8 mouse cellular contexts compared by ENCODE assay signal in genomic region chr5:113136951-113137487, GRCm38 (mm10). TPM values are rescaled to one million over a fixed set of nuclear protein-coding genes. Genes with fewer than 3 reads are reported as not detected.
A peak's percentile ranks its signal among the peaks of the same experiment; 100 is the strongest.
DNase-seq lines count a peak whose midpoint lies in the region; ATAC-seq and TF ChIP-seq lines count a peak whose summit lies in the region.
"Had no signal": no experiment of that assay in that cellular context is flagged by ENCODE, and none has a peak within 500 bp of the region (broad histone marks: within the 10 kb centered on the region; RNA-seq: fewer than 3 reads in every experiment).

No protein-coding gene starts in this region.

- H3K27me3 ChIP-seq in embryonic facial prominence, embryonic 10.5 days (replicated peaks; ENCODE audit: low read depth, poor library complexity, severe bottlenecking): peaks cover 52% of the 10 kb centered on the region
- H3K27me3 ChIP-seq in heart, embryonic 13.5 days (replicated peaks): no peaks in the 10 kb centered on the region
- peaks cover 4% of the 10 kb centered on the region; the same call in 1 of the 2 replicates for H3K27me3 ChIP-seq in liver, embryonic 14.5 days (ENCODE audit: control insufficient read depth, insufficient read depth, low read length)
- peaks cover 15% of the 10 kb centered on the region; the same call in 1 of the 2 replicates for H3K27me3 ChIP-seq in neural tube, embryonic 15.5 days (replicated peaks)

- peak overlapping the region; percentile 86 for H3K4me2 ChIP-seq in heart, embryonic 13.5 days
- H3K4me2 ChIP-seq in liver, embryonic 14.5 days (ENCODE audit: low read depth): peak overlapping the region; percentile 68
- peak overlapping the region; percentile 94 for H3K4me2 ChIP-seq in neural tube, embryonic 15.5 days

- peaks cover 34% of the 10 kb centered on the region for H3K4me1 ChIP-seq in bone marrow macrophage, adult 2 months (ENCODE audit: control insufficient read depth, insufficient read depth, low read length)
- peaks cover 60% of the 10 kb centered on the region for H3K4me1 ChIP-seq in embryonic facial prominence, embryonic 10.5 days
- peaks cover 65% of the 10 kb centered on the region for H3K4me1 ChIP-seq in heart, embryonic 13.5 days
- H3K4me1 ChIP-seq in liver, embryonic 14.5 days (replicated peaks; ENCODE audit: control insufficient read depth in 2 of 2, insufficient read depth in 2 of 2, low read length in 1 of 2): peaks cover 0 to 12% of the 10 kb centered on the region in 2 experiments; a peak in 2 of 4 replicates
- peaks cover 45% of the 10 kb centered on the region for H3K4me1 ChIP-seq in neural tube, embryonic 15.5 days

- H3K36me3 ChIP-seq in embryonic facial prominence, embryonic 10.5 days (replicated peaks): no peaks in the 10 kb centered on the region
- H3K36me3 ChIP-seq in heart, embryonic 13.5 days: peaks cover 16% of the 10 kb centered on the region
- no peaks in the 10 kb centered on the region for H3K36me3 ChIP-seq in liver, embryonic 14.5 days (replicated peaks; ENCODE audit: control insufficient read depth, insufficient read depth, low read depth)
- H3K36me3 ChIP-seq in neural tube, embryonic 15.5 days: no peaks in the 10 kb centered on the region

- no peak for TF ChIP-seq EP300 in liver, embryonic 14.5 days (IDR thresholded peaks at IDR 0.05; ENCODE audit: low read depth)

- peak; percentile 32; the same call in 1 of the 2 replicates for ATAC-seq in heart, embryonic 13.5 days (ENCODE audit: extremely low read depth, insufficient number of reproducible peaks, low FRiP score, low TSS enrichment)
- ATAC-seq in liver, embryonic 14.5 days (ENCODE audit: insufficient read depth): no peak
- ATAC-seq in neural tube, embryonic 15.5 days (ENCODE audit: low FRiP score): no peak
- ATAC-seq in erythroblast, adult 5-6 weeks (replicated peaks; ENCODE audit: low FRiP score, poor library complexity, severe bottlenecking): no peak

- no peak for DNase-seq in embryonic facial prominence, embryonic 10.5 days (ENCODE audit: low spot score)
- DNase-seq in liver, embryonic 14.5 days (ENCODE audit: low read depth in 3 of 3, low spot score in 3 of 3): no peak
- DNase-seq in yolk sac, embryonic 10.5 days (ENCODE audit: low spot score): no peak

- H3K9ac ChIP-seq in heart, embryonic 13.5 days: peak overlapping the region; percentile 92
- H3K9ac ChIP-seq in liver, embryonic 14.5 days (replicated peaks): no peak overlapping the region
- 0 out of 2 replicates have a peak overlapping the region, but pooled peaks have one; percentile 74 for H3K9ac ChIP-seq in neural tube, embryonic 15.5 days (replicated peaks)

- peaks cover 5% of the 10 kb centered on the region; the same call in 1 of the 2 replicates for H3K9me3 ChIP-seq in embryonic facial prominence, embryonic 10.5 days
- H3K9me3 ChIP-seq in heart, embryonic 13.5 days: peaks cover 4% of the 10 kb centered on the region; the same call in 1 of the 2 replicates
- H3K9me3 ChIP-seq in liver, embryonic 14.5 days (ENCODE audit: control insufficient read depth, low read length): no peaks in the 10 kb centered on the region; the same call in 1 of the 2 replicates
- H3K9me3 ChIP-seq in neural tube, embryonic 15.5 days (replicated peaks): no peaks in the 10 kb centered on the region

- 72% methylated on average over 13 of the region's 13 CpGs for WGBS in embryonic facial prominence, embryonic 10.5 days
- WGBS in heart, embryonic 13.5 days: 14% methylated on average over 13 of the region's 13 CpGs
- WGBS in liver, embryonic 14.5 days (ENCODE audit: insufficient replicate concordance): 55% methylated on average over 13 of the region's 13 CpGs
- 72% methylated on average over 13 of the region's 13 CpGs for WGBS in neural tube, embryonic 15.5 days

- no peak overlapping the region for H3K27ac ChIP-seq in bone marrow macrophage, adult 2 months (ENCODE audit: insufficient read depth, low read depth, low read length)
- H3K27ac ChIP-seq in embryonic facial prominence, embryonic 10.5 days (replicated peaks): no peak overlapping the region
- H3K27ac ChIP-seq in heart, embryonic 13.5 days (replicated peaks): peak overlapping the region; percentile 98
- H3K27ac ChIP-seq in liver, embryonic 14.5 days: no peak overlapping the region
- H3K27ac ChIP-seq in neural tube, embryonic 15.5 days (replicated peaks): peak overlapping the region; percentile 67; the same call in 1 of the 2 replicates

- TF ChIP-seq POLR2A in bone marrow macrophage, adult 2 months (IDR thresholded peaks at IDR 0.05; ENCODE audit: borderline replicate concordance, low read depth, low read length): no peak

- TF ChIP-seq CTCF in bone marrow macrophage, adult 2 months (IDR thresholded peaks at IDR 0.05; ENCODE audit: low read depth, low read length): no peak
- no peak for TF ChIP-seq CTCF in liver, embryonic 14.5 days (IDR thresholded peaks at IDR 0.05; ENCODE audit: low read depth)

- peak overlapping the region; percentile 75 for H3K4me3 ChIP-seq in bone marrow macrophage, adult 2 months (ENCODE audit: insufficient read depth, low read length)
- H3K4me3 ChIP-seq in embryonic facial prominence, embryonic 10.5 days: peak overlapping the region; percentile 57
- peak overlapping the region; percentile 72 for H3K4me3 ChIP-seq in heart, embryonic 13.5 days
- H3K4me3 ChIP-seq in liver, embryonic 14.5 days (ENCODE audit: insufficient read depth in 1 of 2, low read depth in 2 of 2, low read length in 2 of 2): no peak overlapping the region
- H3K4me3 ChIP-seq in neural tube, embryonic 15.5 days (replicated peaks): peak overlapping the region; percentile 52

RNA-seq across cellular contexts. Expression of gene Crybb3, which starts 55.6 kb away (rescaled TPM):
- not detected in 2 replicates for polyA plus RNA-seq in bone marrow macrophage, adult 2 months (2012; ENCODE audit: insufficient read depth, insufficient read length, missing spikeins)
- polyA plus RNA-seq in embryonic facial prominence, embryonic 10.5 days (2016; fragmentation: Nextera tagmentation; extraction: Ambion mirVana): 0.97 and 1.0 TPM in 2 replicates
- polyA plus RNA-seq in heart, embryonic 13.5 days (2015; fragmentation: Nextera tagmentation; extraction: Ambion mirVana): 0.86 and 0.93 TPM in 2 replicates
- polyA plus RNA-seq in liver, embryonic 14.5 days (2012; rRNA removed): 0.06 and 0.09 TPM in 2 replicates
- polyA plus RNA-seq in liver, embryonic 14.5 days (2014; fragmentation: Nextera tagmentation; extraction: Ambion mirVana): not detected in 2 replicates
- 1.2 and 1.5 TPM in 2 replicates for polyA plus RNA-seq in neural tube, embryonic 15.5 days (2015; fragmentation: Nextera tagmentation; extraction: Ambion mirVana)
- total RNA-seq in erythroblast, adult 5-6 weeks (2015; ENCODE audit: low replicate concordance): not detected in 2 replicates
- not detected in 2 replicates for total RNA-seq in erythroblast, adult 5-6 weeks (2017; ENCODE audit: low replicate concordance)
- total RNA-seq: neutrophil, adult 5-6 weeks had no signal

Comparison
In these comparisons a context has a peak if more than half of its experiments do, and no peak if none do; other contexts are left out.
1. H3K27ac ChIP-seq: peak in heart, embryonic 13.5 days (single experiment) and neural tube, embryonic 15.5 days (single experiment); none in bone marrow macrophage, adult 2 months (single experiment), embryonic facial prominence, embryonic 10.5 days (single experiment) and liver, embryonic 14.5 days (single experiment).
2. H3K4me3 ChIP-seq: peak in bone marrow macrophage, adult 2 months (single experiment), embryonic facial prominence, embryonic 10.5 days (single experiment), heart, embryonic 13.5 days (single experiment) and neural tube, embryonic 15.5 days (single experiment); none in liver, embryonic 14.5 days (0 of 2).
3. Peak in every context shown above with its lines, with median percentiles within 50 percentile points of each other: H3K4me2 ChIP-seq.